Mouse (Mus musculus): ENCODE data around the gene Anxa4. TPM values are rescaled to one million over a fixed set of nuclear protein-coding genes. Genes with fewer than 3 reads are reported as not detected.

Gene Anxa4
- polyA plus RNA-seq, 1 experiment from 2014 or later, result 11.3 TPM

GRCm38 (mm10) chr6:86793957-86794356, 573 bp upstream of the Anxa4 start:
- H3K27ac ChIP-seq, result no peak overlapping the region
- peak overlapping the region; percentile 93 for H3K4me2 ChIP-seq (replicated peaks)
- H3K4me3 ChIP-seq, result no peak overlapping the region
- peaks cover 39% of the 10 kb centered on the region for H3K27me3 ChIP-seq
- 51% methylated on average over 5 of the region's 5 CpGs for WGBS
- H3K36me3 ChIP-seq, result no peaks in the 10 kb centered on the region
- H3K9me3 ChIP-seq (replicated peaks), result no peaks in the 10 kb centered on the region
- peaks cover 11% of the 10 kb centered on the region for H3K4me1 ChIP-seq
- ATAC-seq (ENCODE audit: low FRiP score), result no peak
- peak overlapping the region; percentile 53; the same call in 1 of the 2 replicates for H3K9ac ChIP-seq

GRCm38 (mm10) chr6:86790351-86790943, 2.9 kb downstream of the Anxa4 start:
- ATAC-seq (ENCODE audit: low FRiP score), result no peak
- peaks cover 11% of the 10 kb centered on the region for H3K4me1 ChIP-seq
- no peaks in the 10 kb centered on the region for H3K9me3 ChIP-seq (replicated peaks)
- no peak overlapping the region for H3K27ac ChIP-seq
- no peaks in the 10 kb centered on the region for H3K36me3 ChIP-seq
- WGBS, result 86% methylated on average over 10 of the region's 10 CpGs
- H3K9ac ChIP-seq, result no peak overlapping the region
- H3K4me2 ChIP-seq (replicated peaks), result no peak overlapping the region
- no peak overlapping the region for H3K4me3 ChIP-seq
- peaks cover 37% of the 10 kb centered on the region for H3K27me3 ChIP-seq

DNA sequence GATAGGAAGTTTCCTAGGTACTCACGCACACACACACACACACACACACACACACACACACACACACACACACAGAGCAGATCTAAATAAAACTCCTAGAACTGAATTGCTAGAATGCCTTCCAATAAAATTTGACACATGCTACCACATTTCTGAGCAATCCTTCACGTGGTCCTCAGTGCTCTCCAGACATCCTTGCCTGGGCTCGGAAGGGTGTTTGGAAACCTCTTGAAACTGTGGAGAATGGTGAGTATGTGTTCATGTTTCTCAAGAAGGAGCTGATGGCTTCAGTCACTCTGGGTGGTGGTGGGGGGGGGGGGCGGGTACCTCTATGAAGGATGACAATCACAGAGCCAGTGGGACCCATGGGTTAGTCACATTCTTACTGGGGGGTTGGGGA, 5.1 kb downstream of the Anxa4 start:
- 69% methylated on average over 4 of the region's 4 CpGs for WGBS
- ATAC-seq (ENCODE audit: low FRiP score), result no peak
- Histone ChIP-seq H3K4me1 (peaks cover 9% of the 10 kb centered on the region), H3K36me3 (no peaks in the 10 kb centered on the region), H3K4me2 (replicated peaks) (no peak overlapping the region), H3K9ac (no peak overlapping the region), H3K27me3 (peaks cover 23% of the 10 kb centered on the region), H3K27ac (no peak overlapping the region), H3K9me3 (replicated peaks) (no peaks in the 10 kb centered on the region), H3K4me3 (no peak overlapping the region)

DNA sequence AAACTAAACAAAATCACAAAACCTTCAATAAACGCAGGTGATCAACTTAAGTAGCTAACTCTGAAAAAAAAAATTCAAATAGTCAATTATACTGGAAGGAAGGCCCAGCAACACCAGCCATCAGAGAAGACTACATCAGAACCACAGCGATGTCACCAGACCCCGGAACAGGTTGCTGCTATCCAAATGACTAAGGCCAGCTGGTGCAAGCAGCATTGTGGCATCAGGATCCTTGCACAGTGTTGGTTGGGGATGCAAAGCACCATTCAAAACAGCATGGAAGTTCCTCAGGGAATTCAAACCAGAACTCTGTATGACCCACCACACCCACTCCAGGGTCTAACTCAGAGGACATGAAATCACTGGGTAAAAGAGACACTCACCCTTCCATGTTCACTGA, 6.8 kb downstream of the Anxa4 start:
- no peak overlapping the region for H3K4me2 ChIP-seq (replicated peaks)
- 95% methylated on average over 3 of the region's 3 CpGs for WGBS
- no peaks in the 10 kb centered on the region for H3K4me1 ChIP-seq
- no peaks in the 10 kb centered on the region for H3K36me3 ChIP-seq
- H3K9me3 ChIP-seq (replicated peaks), result no peaks in the 10 kb centered on the region
- no peak overlapping the region for H3K9ac ChIP-seq
- ATAC-seq (ENCODE audit: low FRiP score), result no peak
- H3K4me3 ChIP-seq, result no peak overlapping the region
- H3K27ac ChIP-seq, result no peak overlapping the region
- peaks cover 6% of the 10 kb centered on the region for H3K27me3 ChIP-seq

GRCm38 (mm10) chr6:86784739-86785138, 8.6 kb downstream of the Anxa4 start:
- WGBS, result 79% methylated on average over 3 of the region's 3 CpGs
- H3K27me3 ChIP-seq, result no peaks in the 10 kb centered on the region
- no peak overlapping the region for H3K9ac ChIP-seq
- no peak overlapping the region for H3K4me3 ChIP-seq
- no peaks in the 10 kb centered on the region for H3K4me1 ChIP-seq
- no peak for ATAC-seq (ENCODE audit: low FRiP score)
- H3K4me2 ChIP-seq (replicated peaks), result no peak overlapping the region
- H3K36me3 ChIP-seq, result no peaks in the 10 kb centered on the region
- H3K27ac ChIP-seq, result no peak overlapping the region
- no peaks in the 10 kb centered on the region for H3K9me3 ChIP-seq (replicated peaks)

DNA sequence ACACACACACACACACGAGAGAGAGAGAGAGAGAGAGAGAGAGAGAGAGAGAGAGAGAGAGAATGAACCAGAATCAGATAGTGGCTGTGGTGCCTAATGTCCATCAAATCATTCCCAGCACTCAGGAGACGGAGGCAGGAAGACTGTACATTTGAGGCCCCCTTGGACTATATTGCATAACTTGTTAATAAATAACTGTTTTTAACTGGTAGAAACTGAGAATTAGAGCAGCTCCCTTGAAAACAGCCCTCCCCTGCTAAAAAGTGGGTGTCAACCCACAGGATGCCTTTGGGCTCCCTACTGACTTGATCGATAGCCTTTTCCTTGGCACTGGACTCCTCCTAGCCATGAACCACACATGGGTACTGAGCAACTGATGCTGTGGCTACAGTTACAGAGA, 11.0 kb downstream of the Anxa4 start:
- Histone ChIP-seq H3K36me3 (no peaks in the 10 kb centered on the region), H3K4me1 (no peaks in the 10 kb centered on the region), H3K27me3 (no peaks in the 10 kb centered on the region), H3K4me3 (no peak overlapping the region), H3K27ac (no peak overlapping the region), H3K9me3 (replicated peaks) (no peaks in the 10 kb centered on the region), H3K9ac (no peak overlapping the region), H3K4me2 (replicated peaks) (no peak overlapping the region)
- WGBS, result 75% methylated on average over 3 of the region's 3 CpGs
- no peak for ATAC-seq (ENCODE audit: low FRiP score)

GRCm38 (mm10) chr6:86781361-86781957, 11.9 kb downstream of the Anxa4 start:
- 46% methylated on average over 2 of the region's 2 CpGs for WGBS
- no peaks in the 10 kb centered on the region for H3K4me1 ChIP-seq
- H3K9ac ChIP-seq, result no peak overlapping the region
- no peaks in the 10 kb centered on the region for H3K27me3 ChIP-seq
- no peak overlapping the region for H3K4me2 ChIP-seq (replicated peaks)
- no peaks in the 10 kb centered on the region for H3K9me3 ChIP-seq (replicated peaks)
- H3K36me3 ChIP-seq, result no peaks in the 10 kb centered on the region
- ATAC-seq (ENCODE audit: low FRiP score), result no peak
- no peak overlapping the region for H3K4me3 ChIP-seq
- H3K27ac ChIP-seq, result no peak overlapping the region

- H3K9ac ChIP-seq, result no peak overlapping the region
- H3K36me3 ChIP-seq, result no peaks in the 10 kb centered on the region
- no peak for ATAC-seq (ENCODE audit: low FRiP score)
- H3K27me3 ChIP-seq, result no peaks in the 10 kb centered on the region
- no peaks in the 10 kb centered on the region for H3K4me1 ChIP-seq
- no peak overlapping the region for H3K4me2 ChIP-seq (replicated peaks)
- H3K27ac ChIP-seq, result no peak overlapping the region
- no peaks in the 10 kb centered on the region for H3K9me3 ChIP-seq (replicated peaks)
- WGBS, result 90% methylated on average over 10 of the region's 10 CpGs
- H3K4me3 ChIP-seq, result no peak overlapping the region
These were observed 14.3 kb downstream of the Anxa4 start for GRCm38 (mm10) chr6:86778910-86779594.

DNA sequence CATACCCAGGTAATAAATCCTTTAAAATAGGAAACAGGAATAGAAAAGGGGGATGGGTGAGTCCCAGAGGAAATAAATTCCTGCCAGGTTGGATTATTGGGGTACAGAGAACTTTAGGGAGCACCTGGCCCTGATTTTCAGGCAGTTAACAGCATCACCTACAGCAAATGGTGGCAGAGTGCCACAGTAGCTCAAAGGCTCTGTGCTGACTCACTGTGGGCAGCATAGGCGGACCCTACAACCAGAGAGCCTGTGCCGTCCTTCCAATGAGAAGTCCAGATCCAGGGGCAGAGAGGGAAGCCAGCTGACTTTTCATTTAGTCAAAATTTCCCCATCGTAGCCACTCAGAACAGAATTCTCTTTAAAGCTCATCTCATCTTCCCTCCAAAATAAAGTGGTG, 16.2 kb downstream of the Anxa4 start:
- H3K9ac ChIP-seq, result no peak overlapping the region
- no peaks in the 10 kb centered on the region for H3K4me1 ChIP-seq
- no peak overlapping the region for H3K4me3 ChIP-seq
- H3K9me3 ChIP-seq (replicated peaks), result no peaks in the 10 kb centered on the region
- no peaks in the 10 kb centered on the region for H3K27me3 ChIP-seq
- H3K27ac ChIP-seq, result no peak overlapping the region
- WGBS, result 88% methylated on average over 3 of the region's 3 CpGs
- ATAC-seq (ENCODE audit: low FRiP score), result no peak
- H3K4me2 ChIP-seq (replicated peaks), result no peak overlapping the region
- H3K36me3 ChIP-seq, result no peaks in the 10 kb centered on the region

DNA sequence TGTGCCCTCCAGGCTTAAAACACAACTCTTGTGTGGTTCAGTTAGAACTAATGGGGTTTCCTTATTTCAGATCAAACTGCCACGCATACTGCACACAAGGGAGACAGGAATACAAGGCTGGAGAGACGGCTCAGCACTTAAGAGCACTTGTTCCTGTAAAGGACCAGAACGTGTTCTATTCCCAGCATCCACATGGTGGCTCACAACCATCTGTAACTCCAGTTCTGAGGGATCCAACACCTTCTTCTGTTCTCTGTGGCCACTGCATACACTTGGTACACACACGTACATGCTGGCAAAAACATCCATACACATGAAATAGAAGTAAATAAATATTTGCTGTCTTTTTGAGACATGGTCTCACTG, 16.7 kb downstream of the Anxa4 start:
- Histone ChIP-seq H3K4me1 (no peaks in the 10 kb centered on the region), H3K9me3 (replicated peaks) (no peaks in the 10 kb centered on the region), H3K4me2 (replicated peaks) (no peak overlapping the region), H3K27ac (no peak overlapping the region), H3K9ac (no peak overlapping the region), H3K4me3 (no peak overlapping the region), H3K27me3 (no peaks in the 10 kb centered on the region), H3K36me3 (no peaks in the 10 kb centered on the region)
- ATAC-seq (ENCODE audit: low FRiP score), result no peak
- 73% methylated on average over 4 of the region's 4 CpGs for WGBS

DNA sequence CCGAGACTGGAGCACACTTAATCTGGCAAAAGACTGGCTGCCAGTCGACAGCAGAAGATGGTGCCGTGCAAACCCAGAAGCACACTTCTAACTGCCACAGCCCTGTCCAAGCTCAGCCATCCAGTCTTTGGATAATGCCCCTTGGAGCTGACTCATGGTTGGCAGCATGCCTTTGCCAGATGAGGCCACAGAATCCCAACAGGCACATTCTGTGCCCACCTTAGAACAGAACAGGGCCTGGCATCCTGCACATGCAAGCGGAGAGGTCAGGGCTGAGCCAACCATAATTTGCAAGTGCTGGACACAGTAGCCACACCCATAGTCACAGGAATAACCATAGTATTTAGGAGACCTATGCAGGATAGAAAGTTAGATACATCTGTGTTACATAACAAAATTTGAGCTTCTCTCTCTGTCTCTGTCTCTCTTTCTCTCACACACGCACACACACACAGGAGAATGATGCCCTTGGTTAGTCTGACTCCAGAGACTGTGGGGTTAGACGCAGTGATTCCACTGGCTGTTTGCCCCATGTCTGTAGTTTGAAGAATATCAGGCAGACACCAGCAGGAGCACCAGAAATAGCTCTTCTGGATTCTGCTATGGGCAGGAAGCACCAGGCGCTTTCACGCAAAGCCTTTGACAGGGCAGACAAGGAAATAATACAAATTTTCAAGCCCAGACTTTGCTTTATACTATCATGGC, 17.2 kb downstream of the Anxa4 start:
- ATAC-seq (ENCODE audit: low FRiP score), result no peak
- no peak overlapping the region for H3K9ac ChIP-seq
- no peaks in the 10 kb centered on the region for H3K36me3 ChIP-seq
- no peak overlapping the region for H3K4me2 ChIP-seq (replicated peaks)
- H3K4me1 ChIP-seq, result no peaks in the 10 kb centered on the region
- no peak overlapping the region for H3K4me3 ChIP-seq
- WGBS, result 89% methylated on average over 8 of the region's 8 CpGs
- no peaks in the 10 kb centered on the region for H3K9me3 ChIP-seq (replicated peaks)
- H3K27ac ChIP-seq, result no peak overlapping the region
- H3K27me3 ChIP-seq, result no peaks in the 10 kb centered on the region

GRCm38 (mm10) chr6:86774937-86775336, 18.4 kb downstream of the Anxa4 start:
- ATAC-seq (ENCODE audit: low FRiP score), result no peak
- Histone ChIP-seq H3K36me3 (no peaks in the 10 kb centered on the region), H3K27me3 (no peaks in the 10 kb centered on the region), H3K27ac (no peak overlapping the region), H3K4me1 (no peaks in the 10 kb centered on the region), H3K9ac (no peak overlapping the region), H3K9me3 (replicated peaks) (no peaks in the 10 kb centered on the region), H3K4me2 (replicated peaks) (no peak overlapping the region), H3K4me3 (no peak overlapping the region)
- 88% methylated on average over 6 of the region's 6 CpGs for WGBS
